9 mouse cellular contexts compared by ENCODE assay signal in genomic region chr17:13681126-13681525, GRCm38 (mm10).
DNase-seq lines count a peak whose midpoint lies in the region; ATAC-seq and TF ChIP-seq lines count a peak whose summit lies in the region.
"Had no signal": no experiment of that assay in that cellular context is flagged by ENCODE, and none has a peak within 500 bp of the region (broad histone marks: within the 10 kb centered on the region; RNA-seq: fewer than 3 reads in every experiment).

No protein-coding gene starts in this region.

- no peak overlapping the region for H3K27ac ChIP-seq in heart, embryonic 16.5 days (ENCODE audit: low read length)
- peak overlapping the region; percentile 56; the same call in 1 of the 2 replicates for H3K27ac ChIP-seq in hindbrain, embryonic 15.5 days (replicated peaks)
- H3K27ac ChIP-seq in midbrain, postnatal 0 days (ENCODE audit: low read depth, low read length), result no peak overlapping the region
- H3K27ac ChIP-seq: limb, embryonic 12.5 days had no signal

- H3K4me2 ChIP-seq in heart, embryonic 16.5 days (ENCODE audit: low read depth, low read length), result 0 out of 2 replicates have a peak overlapping the region, but pooled peaks have one; percentile 5
- H3K4me2 ChIP-seq in hindbrain, embryonic 15.5 days, result no peak overlapping the region
- H3K4me2 ChIP-seq in midbrain, postnatal 0 days (ENCODE audit: low read depth, low read length, poor library complexity, severe bottlenecking), result no peak overlapping the region
- H3K4me2 ChIP-seq: limb, embryonic 12.5 days had no signal

- no peak overlapping the region for H3K4me3 ChIP-seq in heart, embryonic 16.5 days (ENCODE audit: low read length)
- no peak overlapping the region for H3K4me3 ChIP-seq in hindbrain, embryonic 15.5 days
- no peak overlapping the region for H3K4me3 ChIP-seq in midbrain, postnatal 0 days (ENCODE audit: low read depth, low read length)
- H3K4me3 ChIP-seq: limb, embryonic 12.5 days had no signal

- DNase-seq in heart, postnatal 4 days, result no peak
- peak; percentile 77 for DNase-seq in cerebellum, adult 9-10 months
- DNase-seq in midbrain, postnatal 0 days (ENCODE audit: low spot score), result peak; percentile 88
- DNase-seq in retina, postnatal 1 day, result no peak
- DNase-seq in kidney, adult 9 months, result no peak
- no peak for DNase-seq in heart, postnatal 36 days

- peaks cover 41% of the 10 kb centered on the region for H3K4me1 ChIP-seq in heart, embryonic 16.5 days (ENCODE audit: control insufficient read depth, insufficient read depth, low read length)
- H3K4me1 ChIP-seq in hindbrain, embryonic 15.5 days (replicated peaks), result peaks cover 38% of the 10 kb centered on the region
- 0 out of 2 replicates have a peak, but pooled peaks cover 3% of the 10 kb centered on the region for H3K4me1 ChIP-seq in midbrain, postnatal 0 days (ENCODE audit: insufficient read depth, low read length)

- intact Hi-C loops in heart, postnatal 36 days (cut with DNase I), result loop anchor here (5.0 kb wide), 1 partner anchor 81 kb away; the partner anchor contains the start of genes Afdn and Tcte2

- H3K9me3 ChIP-seq in heart, embryonic 16.5 days (replicated peaks; ENCODE audit: control insufficient read depth, low read length), result no peaks in the 10 kb centered on the region
- H3K9me3 ChIP-seq in hindbrain, embryonic 15.5 days, result no peaks in the 10 kb centered on the region
- no peaks in the 10 kb centered on the region for H3K9me3 ChIP-seq in midbrain, postnatal 0 days (ENCODE audit: low read length)
- H3K9me3 ChIP-seq: limb, embryonic 12.5 days had no signal

- ATAC-seq in heart, embryonic 16.5 days (replicated peaks; ENCODE audit: extremely low read depth, insufficient read depth, low FRiP score), result no peak
- no peak for ATAC-seq in hindbrain, embryonic 15.5 days (ENCODE audit: low FRiP score, low read depth)
- no peak for ATAC-seq in midbrain, postnatal 0 days (ENCODE audit: low FRiP score)

- no peaks in the 10 kb centered on the region for H3K27me3 ChIP-seq in heart, embryonic 16.5 days (ENCODE audit: control insufficient read depth, insufficient read depth, low read length)
- H3K27me3 ChIP-seq in hindbrain, embryonic 15.5 days, result no peaks in the 10 kb centered on the region
- H3K27me3 ChIP-seq in midbrain, postnatal 0 days (ENCODE audit: insufficient read depth, low read length), result no peaks in the 10 kb centered on the region
- H3K27me3 ChIP-seq: limb, embryonic 12.5 days had no signal

- no peak overlapping the region for H3K9ac ChIP-seq in heart, embryonic 16.5 days (ENCODE audit: low read length)
- H3K9ac ChIP-seq in hindbrain, embryonic 15.5 days, result no peak overlapping the region
- no peak overlapping the region for H3K9ac ChIP-seq in midbrain, postnatal 0 days (replicated peaks; ENCODE audit: low read length, poor library complexity, severe bottlenecking)
- H3K9ac ChIP-seq: limb, embryonic 12.5 days had no signal

- H3K36me3 ChIP-seq in heart, embryonic 16.5 days (ENCODE audit: control insufficient read depth, insufficient read depth), result no peaks in the 10 kb centered on the region
- no peaks in the 10 kb centered on the region for H3K36me3 ChIP-seq in hindbrain, embryonic 15.5 days
- H3K36me3 ChIP-seq in midbrain, postnatal 0 days (ENCODE audit: insufficient read depth, low read length), result no peaks in the 10 kb centered on the region
- H3K36me3 ChIP-seq: limb, embryonic 12.5 days had no signal

- WGBS in heart, embryonic 16.5 days, result 86% methylated on average over 6 of the region's 6 CpGs
- 53% methylated on average over 6 of the region's 6 CpGs for WGBS in hindbrain, embryonic 15.5 days
- WGBS in midbrain, postnatal 0 days, result 66% methylated on average over 6 of the region's 6 CpGs

- no peak for TF ChIP-seq CTCF in midbrain, postnatal 0 days (IDR thresholded peaks at IDR 0.05)

Comparison
In these comparisons a context has a peak if more than half of its experiments do, and no peak if none do; other contexts are left out.
1. DNase-seq: peak in cerebellum, adult 9-10 months (single experiment) and midbrain, postnatal 0 days (single experiment); none in heart, postnatal 4 days (single experiment), retina, postnatal 1 day (single experiment), kidney, adult 9 months (single experiment) and heart, postnatal 36 days (0 of 2).